Mouse (Mus musculus) intestine, embryonic 16.5 days (tissue): ENCODE data around the gene Slc8a2. TPM values are rescaled to one million over a fixed set of nuclear protein-coding genes. Genes with fewer than 3 reads are reported as not detected.

Experiments used
- polyA plus RNA-seq: library from polyadenylated mRNA; unstranded; fragments of >200 nt; fragmentation: Nextera tagmentation; extraction: Ambion mirVana; gene quantifications from 2 replicates; pipeline ENCODE4 v1.2.1, GENCODE M21; 2015

The Slc8a2 gene
- polyA plus RNA-seq, 1 experiment from 2014 or later, result 0.21 TPM

Other genes with a start within 250 kb of the Slc8a2 start
- gene Crx, start 249.9 kb upstream of the Slc8a2 start, polyA plus RNA-seq, result not detected in 2 replicates
- gene Crxos, start 247.2 kb upstream of the Slc8a2 start, polyA plus RNA-seq, result not detected in 2 replicates
- 646 and 660 TPM in 2 replicates for gene Selenow, start 207.4 kb upstream of the Slc8a2 start, polyA plus RNA-seq
- gene Nop53, start 183.8 kb upstream of the Slc8a2 start, polyA plus RNA-seq, result 153 and 156 TPM in 2 replicates
- gene Ehd2, start 162.3 kb upstream of the Slc8a2 start, polyA plus RNA-seq, result 48.1 and 50.9 TPM in 2 replicates
- 3.7 and 4.0 TPM in 2 replicates for gene Bicra, start 81.9 kb upstream of the Slc8a2 start, polyA plus RNA-seq
- 0.07 and 0.21 TPM in 2 replicates for gene Zfp541, start 68.0 kb upstream of the Slc8a2 start, polyA plus RNA-seq
- 211 and 233 TPM in 2 replicates for gene Napa, start 31.4 kb upstream of the Slc8a2 start, polyA plus RNA-seq
- gene Kptn, start 9.9 kb upstream of the Slc8a2 start, polyA plus RNA-seq, result 24.3 and 27.1 TPM in 2 replicates
- 30.0 TPM in 2 replicates for gene Meis3, start 45.3 kb downstream of the Slc8a2 start, polyA plus RNA-seq
- 27.2 and 29.8 TPM in 2 replicates for gene Dhx34, start 92.2 kb downstream of the Slc8a2 start, polyA plus RNA-seq
- gene C5ar2, start 114.3 kb downstream of the Slc8a2 start, polyA plus RNA-seq, result 0.15 and 0.18 TPM in 2 replicates
- gene C5ar1, start 129.7 kb downstream of the Slc8a2 start, polyA plus RNA-seq, result 1.9 and 2.4 TPM in 2 replicates
- 13.0 and 14.2 TPM in 2 replicates for gene Inafm1, start 143.8 kb downstream of the Slc8a2 start, polyA plus RNA-seq
- gene Ccdc9, start 157.0 kb downstream of the Slc8a2 start, polyA plus RNA-seq, result 19.8 and 20.8 TPM in 2 replicates
- gene Bbc3, start 178.6 kb downstream of the Slc8a2 start, polyA plus RNA-seq, result 6.2 and 6.6 TPM in 2 replicates